Mouse (Mus musculus): Measurements from ENCODE around the gene Morc3. TPM values are rescaled to one million over a fixed set of nuclear protein-coding genes. Genes with fewer than 3 reads are reported as not detected.

Morc3 gene
- polyA plus RNA-seq, 1 experiment from 2014 or later, result 22.2 TPM

DNA sequence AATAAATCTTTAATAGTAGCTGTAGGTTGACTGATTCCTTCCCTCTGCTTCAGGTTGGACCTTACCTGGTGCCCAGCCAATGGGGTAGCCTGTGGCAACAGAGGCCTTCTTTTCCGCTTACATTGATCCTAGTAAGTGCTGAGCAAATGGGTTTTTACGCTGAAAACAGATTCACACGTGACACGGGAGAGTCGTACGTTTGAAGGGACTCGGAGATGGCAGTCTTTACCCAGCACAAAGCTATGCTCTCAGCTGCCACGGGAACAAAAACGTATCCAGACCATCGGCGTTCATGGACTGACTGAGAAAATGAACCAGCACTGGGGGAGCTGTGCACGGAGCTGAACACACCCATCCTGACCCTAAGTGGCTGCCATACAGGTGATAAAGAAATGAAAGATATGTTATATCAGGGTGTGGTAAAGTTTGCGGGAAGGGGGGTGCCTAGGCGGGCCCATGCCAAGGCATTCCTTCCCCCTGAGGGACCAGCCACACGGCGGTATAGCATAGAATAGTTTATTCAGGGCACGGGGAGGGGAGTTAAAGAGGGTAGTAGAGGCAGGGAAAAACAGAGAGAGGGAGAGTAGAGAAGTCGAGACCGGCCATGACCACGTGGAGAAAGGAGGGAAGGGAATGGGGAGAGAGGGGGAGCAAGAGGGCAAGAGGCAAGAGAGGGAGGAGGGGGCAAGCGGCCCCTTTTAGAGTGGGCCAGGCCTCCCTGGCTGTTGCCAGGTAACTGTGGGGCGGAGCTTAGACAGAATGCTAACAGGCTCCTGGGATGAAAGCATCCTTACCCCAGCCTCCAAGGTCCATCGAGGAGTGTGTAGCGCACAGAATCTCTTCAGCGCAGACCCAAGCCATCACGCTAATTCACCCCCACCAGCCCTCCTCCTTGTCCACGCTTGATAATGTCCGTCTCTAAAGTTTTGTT is 79.1 kb downstream of the Morc3 start:
- no peaks in the 10 kb centered on the region for H3K36me3 ChIP-seq
- no peak for ATAC-seq (replicated peaks; ENCODE audit: insufficient number of reproducible peaks, insufficient read depth, low FRiP score, low read depth)
- no peak overlapping the region for H3K27ac ChIP-seq
- WGBS, result 63% methylated on average over 28 of the region's 28 CpGs
- no peak overlapping the region for H3K4me3 ChIP-seq
- no peak overlapping the region for H3K9ac ChIP-seq
- H3K4me2 ChIP-seq, result no peak overlapping the region
- H3K27me3 ChIP-seq, result no peaks in the 10 kb centered on the region
- H3K9me3 ChIP-seq (replicated peaks), result no peaks in the 10 kb centered on the region
- H3K4me1 ChIP-seq (replicated peaks), result 0 out of 2 replicates have a peak, but pooled peaks cover 5% of the 10 kb centered on the region

DNA sequence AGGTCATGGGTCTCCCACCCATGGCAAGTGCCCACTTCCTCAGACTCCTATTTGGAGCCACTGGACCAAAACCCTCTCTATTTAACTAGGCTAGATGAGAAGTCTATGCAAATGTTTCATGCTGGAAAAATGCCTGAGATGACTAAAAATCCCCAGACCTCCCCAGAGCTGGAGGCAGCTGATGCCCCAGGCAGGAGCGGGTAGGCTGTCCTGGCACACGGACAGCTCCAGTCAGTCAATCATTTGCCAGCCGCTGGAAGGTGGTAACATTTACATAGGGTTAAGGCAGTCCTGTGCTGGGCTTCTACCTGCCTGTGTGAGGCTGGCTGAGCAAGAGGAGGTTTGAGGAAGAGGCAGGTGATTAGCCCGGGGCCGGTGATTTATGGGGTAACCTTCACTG is 80.2 kb downstream of the Morc3 start:
- H3K4me1 ChIP-seq (replicated peaks), result no peaks in the 10 kb centered on the region
- H3K36me3 ChIP-seq, result no peaks in the 10 kb centered on the region
- 63% methylated on average over 5 of the region's 5 CpGs for WGBS
- H3K27me3 ChIP-seq, result no peaks in the 10 kb centered on the region
- H3K9ac ChIP-seq, result no peak overlapping the region
- H3K27ac ChIP-seq, result no peak overlapping the region
- no peak overlapping the region for H3K4me2 ChIP-seq
- no peak overlapping the region for H3K4me3 ChIP-seq
- H3K9me3 ChIP-seq (replicated peaks), result no peaks in the 10 kb centered on the region
- no peak for ATAC-seq (replicated peaks; ENCODE audit: insufficient number of reproducible peaks, insufficient read depth, low FRiP score, low read depth)

DNA sequence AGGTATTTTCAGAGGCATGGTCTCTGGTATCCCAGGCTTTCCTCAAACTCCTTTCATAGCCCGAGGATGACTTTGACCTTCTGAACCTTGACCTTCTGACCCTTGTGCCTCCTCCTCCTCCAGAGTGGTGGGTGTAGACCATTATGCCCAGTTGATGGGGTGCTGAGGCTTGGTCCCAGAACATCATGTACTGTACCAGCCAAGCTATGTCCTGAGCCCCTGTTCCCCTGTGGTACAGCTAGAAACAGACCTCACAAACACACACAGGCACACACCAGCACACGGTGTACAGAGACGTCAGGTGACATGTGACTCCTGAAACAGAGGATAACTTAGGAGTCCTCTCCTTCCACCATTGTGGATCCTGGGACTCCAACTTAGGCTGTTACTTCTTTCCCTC is 80.9 kb downstream of the Morc3 start:
- Histone ChIP-seq H3K36me3 (no peaks in the 10 kb centered on the region), H3K9ac (no peak overlapping the region), H3K4me2 (no peak overlapping the region), H3K4me1 (replicated peaks) (no peaks in the 10 kb centered on the region), H3K27me3 (no peaks in the 10 kb centered on the region), H3K9me3 (replicated peaks) (no peaks in the 10 kb centered on the region), H3K27ac (no peak overlapping the region), H3K4me3 (no peak overlapping the region)
- ATAC-seq (replicated peaks; ENCODE audit: insufficient number of reproducible peaks, insufficient read depth, low FRiP score, low read depth), result no peak
- WGBS, result 61% methylated on average over 3 of the region's 3 CpGs

DNA sequence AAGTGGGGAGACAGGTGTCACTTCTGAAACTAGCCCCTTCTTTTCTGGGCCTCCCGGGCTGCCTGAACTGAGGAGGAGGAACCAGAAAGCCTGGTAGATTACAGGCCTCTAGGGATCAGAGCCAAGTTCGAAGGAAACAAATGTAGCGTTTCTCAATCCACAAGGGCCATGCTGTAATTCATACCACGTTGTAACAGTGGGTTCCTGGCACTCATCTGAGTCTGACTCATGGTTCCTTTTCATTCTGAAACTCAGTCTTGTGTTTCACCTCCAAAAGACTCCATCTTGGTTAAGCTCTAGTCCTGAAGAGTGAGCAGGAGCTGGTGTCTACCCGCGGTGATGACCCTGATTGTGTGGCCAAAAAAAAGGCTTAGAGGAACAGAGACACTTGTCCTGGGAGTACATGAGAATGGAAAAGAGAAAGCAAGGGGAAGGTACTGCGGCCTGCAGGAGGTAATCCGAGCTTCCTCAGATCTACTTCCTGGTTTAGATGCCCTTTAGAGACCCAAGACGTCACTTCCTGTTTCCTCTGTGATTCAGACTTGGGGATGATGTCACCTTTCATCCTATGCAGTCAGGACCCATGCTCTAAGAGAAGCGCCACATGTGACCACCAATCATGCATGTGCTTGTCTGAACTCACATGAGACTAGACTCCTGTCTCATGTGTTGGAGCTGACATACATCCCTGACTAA is 82.1 kb downstream of the Morc3 start:
- no peak overlapping the region for H3K27ac ChIP-seq
- ATAC-seq (replicated peaks; ENCODE audit: insufficient number of reproducible peaks, insufficient read depth, low FRiP score, low read depth), result no peak
- no peaks in the 10 kb centered on the region for H3K27me3 ChIP-seq
- H3K9ac ChIP-seq, result no peak overlapping the region
- no peaks in the 10 kb centered on the region for H3K9me3 ChIP-seq (replicated peaks)
- no peaks in the 10 kb centered on the region for H3K36me3 ChIP-seq
- H3K4me2 ChIP-seq, result no peak overlapping the region
- H3K4me1 ChIP-seq (replicated peaks), result 0 out of 2 replicates have a peak, but pooled peaks cover 2% of the 10 kb centered on the region
- 66% methylated on average over 10 of the region's 10 CpGs for WGBS
- no peak overlapping the region for H3K4me3 ChIP-seq

GRCm38 (mm10) chr16:93915338-93915849 is 83.5 kb downstream of the Morc3 start:
- WGBS, result 31% methylated on average over 10 of the region's 10 CpGs
- no peak overlapping the region for H3K4me2 ChIP-seq
- H3K27ac ChIP-seq, result no peak overlapping the region
- ATAC-seq (replicated peaks; ENCODE audit: insufficient number of reproducible peaks, insufficient read depth, low FRiP score, low read depth), result no peak
- no peaks in the 10 kb centered on the region for H3K27me3 ChIP-seq
- H3K9me3 ChIP-seq (replicated peaks), result no peaks in the 10 kb centered on the region
- 0 out of 2 replicates have a peak, but pooled peaks cover 2% of the 10 kb centered on the region for H3K4me1 ChIP-seq (replicated peaks)
- no peak overlapping the region for H3K4me3 ChIP-seq
- H3K9ac ChIP-seq, result no peak overlapping the region
- no peaks in the 10 kb centered on the region for H3K36me3 ChIP-seq

- 0 out of 2 replicates have a peak, but pooled peaks cover 2% of the 10 kb centered on the region for H3K4me1 ChIP-seq (replicated peaks)
- 34% methylated on average over 22 of the region's 22 CpGs for WGBS
- no peaks in the 10 kb centered on the region for H3K27me3 ChIP-seq
- peak overlapping the region; percentile 39; the same call in 1 of the 2 replicates for H3K4me2 ChIP-seq
- no peaks in the 10 kb centered on the region for H3K9me3 ChIP-seq (replicated peaks)
- no peaks in the 10 kb centered on the region for H3K36me3 ChIP-seq
- peak; percentile 37; the same call in 1 of the 2 replicates for ATAC-seq (replicated peaks; ENCODE audit: insufficient number of reproducible peaks, insufficient read depth, low FRiP score, low read depth)
- H3K27ac ChIP-seq, result no peak overlapping the region
- no peak overlapping the region for H3K9ac ChIP-seq
- H3K4me3 ChIP-seq, result no peak overlapping the region
Observed at GRCm38 (mm10) chr16:93917712-93918678, 86.1 kb downstream of the Morc3 start.

GRCm38 (mm10) chr16:93918679-93919060 is 86.7 kb downstream of the Morc3 start:
- Histone ChIP-seq H3K9ac (no peak overlapping the region), H3K27me3 (no peaks in the 10 kb centered on the region), H3K9me3 (replicated peaks) (no peaks in the 10 kb centered on the region), H3K4me1 (replicated peaks) (0 out of 2 replicates have a peak, but pooled peaks cover 2% of the 10 kb centered on the region), H3K36me3 (no peaks in the 10 kb centered on the region), H3K4me2 (peak overlapping the region; percentile 39; the same call in 1 of the 2 replicates), H3K27ac (no peak overlapping the region), H3K4me3 (no peak overlapping the region)
- ATAC-seq (replicated peaks; ENCODE audit: insufficient number of reproducible peaks, insufficient read depth, low FRiP score, low read depth), result no peak
- WGBS, result 61% methylated on average over 8 of the region's 8 CpGs

DNA sequence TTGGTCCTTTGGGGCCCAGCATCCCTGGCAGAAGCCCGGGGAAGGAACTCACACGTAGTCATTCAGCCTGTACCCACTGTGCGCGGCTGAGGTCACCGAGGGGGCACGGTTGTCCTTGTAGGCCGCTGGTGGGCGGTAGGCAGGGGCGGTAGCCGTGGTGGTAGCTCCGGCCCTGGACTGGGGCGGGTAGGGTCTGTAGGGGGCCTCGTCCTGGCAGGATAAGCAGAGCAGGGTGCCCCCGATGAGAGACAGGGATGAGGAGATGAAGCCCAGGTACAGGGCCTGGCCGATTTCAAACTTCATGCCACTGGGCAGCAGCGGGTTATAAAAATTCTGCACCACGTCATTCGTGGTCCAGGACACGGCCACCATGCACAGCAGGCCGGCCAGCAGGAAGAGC is 87.3 kb downstream of the Morc3 start:
- Histone ChIP-seq H3K36me3 (no peaks in the 10 kb centered on the region), H3K4me3 (no peak overlapping the region), H3K4me1 (replicated peaks) (0 out of 2 replicates have a peak, but pooled peaks cover 2% of the 10 kb centered on the region), H3K4me2 (no peak overlapping the region), H3K9ac (no peak overlapping the region), H3K27me3 (no peaks in the 10 kb centered on the region), H3K27ac (no peak overlapping the region), H3K9me3 (replicated peaks) (no peaks in the 10 kb centered on the region)
- 78% methylated on average over 20 of the region's 20 CpGs for whole genome bisulfite sequencing
- ATAC-seq (replicated peaks; ENCODE audit: insufficient number of reproducible peaks, insufficient read depth, low FRiP score, low read depth), result no peak

GRCm38 (mm10) chr16:93920673-93921072 is 88.8 kb downstream of the Morc3 start:
- no peak overlapping the region for H3K9ac ChIP-seq
- 0 out of 2 replicates have a peak, but pooled peaks cover 2% of the 10 kb centered on the region for H3K4me1 ChIP-seq (replicated peaks)
- WGBS, result 42% methylated on average over 4 of the region's 4 CpGs
- H3K36me3 ChIP-seq, result no peaks in the 10 kb centered on the region
- H3K4me3 ChIP-seq, result no peak overlapping the region
- no peaks in the 10 kb centered on the region for H3K27me3 ChIP-seq
- no peaks in the 10 kb centered on the region for H3K9me3 ChIP-seq (replicated peaks)
- no peak for ATAC-seq (replicated peaks; ENCODE audit: insufficient number of reproducible peaks, insufficient read depth, low FRiP score, low read depth)
- H3K27ac ChIP-seq, result no peak overlapping the region
- no peak overlapping the region for H3K4me2 ChIP-seq

DNA sequence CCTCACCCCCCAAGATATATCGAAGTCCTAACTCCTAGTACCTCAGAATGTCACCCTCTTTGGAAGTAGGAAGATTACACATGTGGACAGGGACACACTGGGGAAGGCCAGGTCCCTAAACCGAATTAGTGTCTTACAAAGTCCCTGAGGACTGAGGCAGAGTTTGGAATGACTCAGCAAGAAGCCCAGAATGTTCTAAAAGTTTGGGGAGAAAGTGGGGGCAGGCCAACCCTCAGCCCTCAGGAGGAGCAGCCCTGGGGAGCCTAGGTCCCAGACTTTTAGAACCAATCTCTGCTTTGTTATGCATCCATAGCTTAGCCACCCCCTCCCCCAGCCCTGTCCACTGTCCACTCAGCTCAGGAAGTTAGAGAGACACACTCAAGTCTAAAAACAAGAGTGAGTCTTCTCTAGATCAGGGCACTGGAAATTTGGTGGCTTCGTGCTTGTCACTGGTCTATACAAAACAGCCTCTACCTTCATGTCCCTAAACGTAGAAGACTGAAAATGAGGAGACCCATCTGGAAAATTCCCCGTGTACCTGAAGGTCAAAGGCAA is 91.0 kb downstream of the Morc3 start:
- ATAC-seq (replicated peaks; ENCODE audit: insufficient number of reproducible peaks, insufficient read depth, low FRiP score, low read depth), result no peak
- Histone ChIP-seq H3K4me3 (no peak overlapping the region), H3K36me3 (no peaks in the 10 kb centered on the region), H3K27me3 (no peaks in the 10 kb centered on the region), H3K4me2 (no peak overlapping the region), H3K9me3 (replicated peaks) (no peaks in the 10 kb centered on the region), H3K9ac (no peak overlapping the region), H3K27ac (no peak overlapping the region), H3K4me1 (replicated peaks) (0 out of 2 replicates have a peak, but pooled peaks cover 2% of the 10 kb centered on the region)
- 72% methylated on average over 5 of the region's 5 CpGs for WGBS
